Mouse (Mus musculus): ENCODE results near the gene Supt7l. TPM values are rescaled to one million over a fixed set of nuclear protein-coding genes. Genes with fewer than 3 reads are reported as not detected.
A peak's percentile ranks its signal among the peaks of the same experiment; 100 is the strongest.
"Not testable (repeated sequence)": the region's sequence is repeated elsewhere in the genome, so short reads cannot be mapped to it uniquely, and the experiment has no call there.

The Supt7l gene
- 26.1 and 32.7 TPM in 2 replicates for polyA plus RNA-seq (2015; fragmentation: Nextera tagmentation; extraction: Ambion mirVana)

GRCm38 (mm10) chr5:31527707-31528106 is at the start of gene Supt7l:
Supt7l (minus strand) TSS chr5:31527807.
- Histone ChIP-seq H3K36me3 (ENCODE audit: insufficient read depth, low read length) (peaks cover 34% of the 10 kb centered on the region), H3K9ac (replicated peaks; ENCODE audit: low read length) (peak within 1 kb of the TSS; percentile 83), H3K4me1 (ENCODE audit: insufficient read depth, low read length) (peaks cover 29% of the 10 kb centered on the region), H3K4me3 (ENCODE audit: low read length) (peak within 1 kb of the TSS; percentile 68), H3K4me2 (replicated peaks; ENCODE audit: low read depth, low read length) (peak within 1 kb of the TSS; percentile 94), H3K27ac (ENCODE audit: low read length) (peak within 1 kb of the TSS; percentile 88)
- not testable (repeated sequence) for ATAC-seq (ENCODE audit: low FRiP score, low TSS enrichment); H3K27me3 ChIP-seq (ENCODE audit: insufficient read depth, low read length); H3K9me3 ChIP-seq (ENCODE audit: low read length)
- 80% methylated on average over 11 of the region's 11 CpGs for WGBS

GRCm38 (mm10) chr5:31576539-31576975 is 49.0 kb upstream of the Supt7l start:
- Histone ChIP-seq H3K4me3 (ENCODE audit: low read length) (no peak overlapping the region), H3K27ac (ENCODE audit: low read length) (peak overlapping the region; percentile 60), H3K4me2 (replicated peaks; ENCODE audit: low read depth, low read length) (no peak overlapping the region), H3K36me3 (ENCODE audit: insufficient read depth, low read length) (no peaks in the 10 kb centered on the region), H3K9me3 (ENCODE audit: low read length) (no peaks in the 10 kb centered on the region), H3K27me3 (ENCODE audit: insufficient read depth, low read length) (no peaks in the 10 kb centered on the region), H3K4me1 (ENCODE audit: insufficient read depth, low read length) (peaks cover 15% of the 10 kb centered on the region), H3K9ac (replicated peaks; ENCODE audit: low read length) (no peak overlapping the region; the same call in 1 of the 2 replicates)
- ATAC-seq (ENCODE audit: low FRiP score, low TSS enrichment), result peak; percentile 90
- WGBS, result 34% methylated on average over 6 of the region's 7 CpGs

GRCm38 (mm10) chr5:31573722-31574121 is 46.1 kb upstream of the Supt7l start:
- Histone ChIP-seq H3K4me3 (ENCODE audit: low read length) (no peak overlapping the region), H3K9me3 (ENCODE audit: low read length) (no peaks in the 10 kb centered on the region), H3K9ac (replicated peaks; ENCODE audit: low read length) (no peak overlapping the region), H3K36me3 (ENCODE audit: insufficient read depth, low read length) (no peaks in the 10 kb centered on the region), H3K4me1 (ENCODE audit: insufficient read depth, low read length) (peaks cover 23% of the 10 kb centered on the region), H3K27me3 (ENCODE audit: insufficient read depth, low read length) (no peaks in the 10 kb centered on the region), H3K4me2 (replicated peaks; ENCODE audit: low read depth, low read length) (no peak overlapping the region), H3K27ac (ENCODE audit: low read length) (no peak overlapping the region)
- ATAC-seq (ENCODE audit: low FRiP score, low TSS enrichment), result no peak
- WGBS, result 92% methylated on average over 3 of the region's 3 CpGs

GRCm38 (mm10) chr5:31571023-31571608 is 43.5 kb upstream of the Supt7l start:
- H3K27ac ChIP-seq (ENCODE audit: low read length), result peak overlapping the region; percentile 54
- H3K27me3 ChIP-seq (ENCODE audit: insufficient read depth, low read length), result no peaks in the 10 kb centered on the region
- ATAC-seq (ENCODE audit: low FRiP score, low TSS enrichment), result peak; percentile 57; the same call in 1 of the 2 replicates
- peaks cover 15% of the 10 kb centered on the region for H3K4me1 ChIP-seq (ENCODE audit: insufficient read depth, low read length)
- H3K9me3 ChIP-seq (ENCODE audit: low read length), result no peaks in the 10 kb centered on the region
- H3K36me3 ChIP-seq (ENCODE audit: insufficient read depth, low read length), result no peaks in the 10 kb centered on the region
- 13% methylated on average over 20 of the region's 20 CpGs for WGBS
- H3K4me2 ChIP-seq (replicated peaks; ENCODE audit: low read depth, low read length), result peak overlapping the region; percentile 31
- H3K4me3 ChIP-seq (ENCODE audit: low read length), result no peak overlapping the region
- H3K9ac ChIP-seq (replicated peaks; ENCODE audit: low read length), result peak overlapping the region; percentile 14

GRCm38 (mm10) chr5:31567951-31568657 is 40.5 kb upstream of the Supt7l start:
- no peak for ATAC-seq (ENCODE audit: low FRiP score, low TSS enrichment)
- no peak overlapping the region for H3K9ac ChIP-seq (replicated peaks; ENCODE audit: low read length)
- H3K27ac ChIP-seq (ENCODE audit: low read length), result no peak overlapping the region
- H3K4me2 ChIP-seq (replicated peaks; ENCODE audit: low read depth, low read length), result no peak overlapping the region
- no peaks in the 10 kb centered on the region for H3K36me3 ChIP-seq (ENCODE audit: insufficient read depth, low read length)
- no peaks in the 10 kb centered on the region for H3K9me3 ChIP-seq (ENCODE audit: low read length)
- no peaks in the 10 kb centered on the region for H3K27me3 ChIP-seq (ENCODE audit: insufficient read depth, low read length)
- no peak overlapping the region for H3K4me3 ChIP-seq (ENCODE audit: low read length)
- 54% methylated on average over 5 of the region's 5 CpGs for WGBS
- peaks cover 26% of the 10 kb centered on the region for H3K4me1 ChIP-seq (ENCODE audit: insufficient read depth, low read length)

- ATAC-seq (ENCODE audit: low FRiP score, low TSS enrichment), result no peak
- Histone ChIP-seq H3K36me3 (ENCODE audit: insufficient read depth, low read length) (no peaks in the 10 kb centered on the region), H3K9me3 (ENCODE audit: low read length) (no peaks in the 10 kb centered on the region), H3K4me1 (ENCODE audit: insufficient read depth, low read length) (peaks cover 26% of the 10 kb centered on the region), H3K4me3 (ENCODE audit: low read length) (no peak overlapping the region), H3K4me2 (replicated peaks; ENCODE audit: low read depth, low read length) (no peak overlapping the region), H3K9ac (replicated peaks; ENCODE audit: low read length) (no peak overlapping the region), H3K27me3 (ENCODE audit: insufficient read depth, low read length) (no peaks in the 10 kb centered on the region), H3K27ac (ENCODE audit: low read length) (peak overlapping the region; percentile 1; the same call in 1 of the 2 replicates)
- 42% methylated on average over 3 of the region's 3 CpGs for WGBS
Measured at GRCm38 (mm10) chr5:31566457-31566856, 38.9 kb upstream of the Supt7l start.

- ATAC-seq (ENCODE audit: low FRiP score, low TSS enrichment), result no peak
- Histone ChIP-seq H3K4me2 (replicated peaks; ENCODE audit: low read depth, low read length) (no peak overlapping the region), H3K4me1 (ENCODE audit: insufficient read depth, low read length) (peaks cover 22% of the 10 kb centered on the region), H3K9me3 (ENCODE audit: low read length) (no peaks in the 10 kb centered on the region), H3K27me3 (ENCODE audit: insufficient read depth, low read length) (no peaks in the 10 kb centered on the region), H3K4me3 (ENCODE audit: low read length) (no peak overlapping the region), H3K27ac (ENCODE audit: low read length) (peak overlapping the region; percentile 1; the same call in 1 of the 2 replicates), H3K9ac (replicated peaks; ENCODE audit: low read length) (no peak overlapping the region), H3K36me3 (ENCODE audit: insufficient read depth, low read length) (no peaks in the 10 kb centered on the region)
- WGBS, result 67% methylated on average over 7 of the region's 7 CpGs
Measured at GRCm38 (mm10) chr5:31566026-31566425, 38.4 kb upstream of the Supt7l start.

GRCm38 (mm10) chr5:31564976-31565375 is 37.4 kb upstream of the Supt7l start:
- Histone ChIP-seq H3K27me3 (ENCODE audit: insufficient read depth, low read length) (no peaks in the 10 kb centered on the region), H3K4me1 (ENCODE audit: insufficient read depth, low read length) (peaks cover 19% of the 10 kb centered on the region), H3K36me3 (ENCODE audit: insufficient read depth, low read length) (no peaks in the 10 kb centered on the region), H3K27ac (ENCODE audit: low read length) (no peak overlapping the region), H3K4me3 (ENCODE audit: low read length) (no peak overlapping the region), H3K4me2 (replicated peaks; ENCODE audit: low read depth, low read length) (no peak overlapping the region), H3K9ac (replicated peaks; ENCODE audit: low read length) (no peak overlapping the region), H3K9me3 (ENCODE audit: low read length) (no peaks in the 10 kb centered on the region)
- 82% methylated on average over 4 of the region's 4 CpGs for WGBS
- ATAC-seq (ENCODE audit: low FRiP score, low TSS enrichment), result no peak

- Histone ChIP-seq H3K4me2 (replicated peaks; ENCODE audit: low read depth, low read length) (no peak overlapping the region), H3K4me3 (ENCODE audit: low read length) (no peak overlapping the region), H3K36me3 (ENCODE audit: insufficient read depth, low read length) (peaks cover 7% of the 10 kb centered on the region; the same call in 1 of the 2 replicates), H3K9ac (replicated peaks; ENCODE audit: low read length) (peak overlapping the region; percentile 56), H3K27ac (ENCODE audit: low read length) (peak overlapping the region; percentile 70), H3K9me3 (ENCODE audit: low read length) (no peaks in the 10 kb centered on the region), H3K27me3 (ENCODE audit: insufficient read depth, low read length) (no peaks in the 10 kb centered on the region), H3K4me1 (ENCODE audit: insufficient read depth, low read length) (peaks cover 19% of the 10 kb centered on the region)
- no peak for ATAC-seq (ENCODE audit: low FRiP score, low TSS enrichment)
- 26% methylated on average over 7 of the region's 7 CpGs for WGBS
Measured at GRCm38 (mm10) chr5:31563905-31564304, 36.3 kb upstream of the Supt7l start.

- H3K9me3 ChIP-seq (ENCODE audit: low read length), result no peaks in the 10 kb centered on the region
- ATAC-seq (ENCODE audit: low FRiP score, low TSS enrichment), result peak; percentile 21; the same call in 1 of the 2 replicates
- 5% methylated on average over 6 of the region's 6 CpGs for WGBS
- no peak overlapping the region for H3K4me2 ChIP-seq (replicated peaks; ENCODE audit: low read depth, low read length)
- peak overlapping the region; percentile 56 for H3K9ac ChIP-seq (replicated peaks; ENCODE audit: low read length)
- peaks cover 7% of the 10 kb centered on the region; the same call in 1 of the 2 replicates for H3K36me3 ChIP-seq (ENCODE audit: insufficient read depth, low read length)
- H3K27ac ChIP-seq (ENCODE audit: low read length), result peak overlapping the region; percentile 70; the same call in 1 of the 2 replicates
- no peak overlapping the region for H3K4me3 ChIP-seq (ENCODE audit: low read length)
- no peaks in the 10 kb centered on the region for H3K27me3 ChIP-seq (ENCODE audit: insufficient read depth, low read length)
- peaks cover 19% of the 10 kb centered on the region for H3K4me1 ChIP-seq (ENCODE audit: insufficient read depth, low read length)
Measured at GRCm38 (mm10) chr5:31563496-31563895, 35.9 kb upstream of the Supt7l start.

Measured in kidney, embryonic 16.5 days (tissue).